Mouse (Mus musculus): ENCODE data around the gene Palmd. TPM values are rescaled to one million over a fixed set of nuclear protein-coding genes. Genes with fewer than 3 reads are reported as not detected.

Gene Palmd
- total RNA-seq (2021), result 10 to 100 TPM; 54.5 to 71.2 TPM

- DNase-seq (ENCODE audit: low spot score), result peak; percentile 51
- intact Hi-C loops (cut with DNase I), result loop anchor here (2.0 to 10.0 kb wide), 5 partner anchors 54 to 164 kb away; partner anchors contain the start of gene Agl
Measured at GRCm38 (mm10) chr3:116968540-116968997, at the start of gene Palmd. Palmd (minus strand) TSS chr3:116968987.

GRCm38 (mm10) chr3:117010182-117010581 lies 41.4 kb upstream of the Palmd start:
- intact Hi-C loops (cut with DNase I), result no loop called here
- no peak for DNase-seq (ENCODE audit: low spot score)

- intact Hi-C loops (cut with DNase I), result no loop called here
Measured at GRCm38 (mm10) chr3:117007340-117007739, 38.6 kb upstream of the Palmd start.

GRCm38 (mm10) chr3:117006636-117007035 lies 37.8 kb upstream of the Palmd start:
- intact Hi-C loops (cut with DNase I), result no loop called here
- DNase-seq (ENCODE audit: low spot score), result no peak

More at GRCm38 (mm10) chr3:117007340-117007739, 38.6 kb upstream of the Palmd start:
- no peak for DNase-seq (ENCODE audit: low spot score)

- intact Hi-C loops (cut with DNase I), result no loop called here
- DNase-seq (ENCODE audit: low spot score), result no peak
Measured at GRCm38 (mm10) chr3:117003379-117003778, 34.6 kb upstream of the Palmd start.

GRCm38 (mm10) chr3:117001686-117002485 lies 33.1 kb upstream of the Palmd start:
- DNase-seq (ENCODE audit: low spot score), result no peak
- intact Hi-C loops (cut with DNase I), result no loop called here

GRCm38 (mm10) chr3:116993011-116993410 lies 24.2 kb upstream of the Palmd start:
- intact Hi-C loops (cut with DNase I), result no loop called here
- no peak for DNase-seq (ENCODE audit: low spot score)

- intact Hi-C loops (cut with DNase I), result no loop called here
- DNase-seq (ENCODE audit: low spot score), result no peak
Measured at GRCm38 (mm10) chr3:116991180-116991579, 22.4 kb upstream of the Palmd start.

GRCm38 (mm10) chr3:116988221-116988620 lies 19.4 kb upstream of the Palmd start:
- intact Hi-C loops (cut with DNase I), result loop anchor here (5.0 kb wide), 1 partner anchor 79 kb away; no protein-coding TSS in a partner anchor
- no peak for DNase-seq (ENCODE audit: low spot score)

GRCm38 (mm10) chr3:116986451-116986850 lies 17.7 kb upstream of the Palmd start:
- DNase-seq (ENCODE audit: low spot score), result no peak
- intact Hi-C loops (cut with DNase I), result loop anchor here (5.0 kb wide), 1 partner anchor 81 kb away; no protein-coding TSS in a partner anchor

GRCm38 (mm10) chr3:116985741-116986140 lies 17.0 kb upstream of the Palmd start:
- no peak for DNase-seq (ENCODE audit: low spot score)
- intact Hi-C loops (cut with DNase I), result loop anchor here (5.0 kb wide), 1 partner anchor 82 kb away; no protein-coding TSS in a partner anchor

GRCm38 (mm10) chr3:116985042-116985455 lies 16.3 kb upstream of the Palmd start:
- intact Hi-C loops (cut with DNase I), result loop anchor here (5.0 kb wide), 1 partner anchor 82 kb away; no protein-coding TSS in a partner anchor

GRCm38 (mm10) chr3:116981811-116982575 lies 13.2 kb upstream of the Palmd start:
- intact Hi-C loops (cut with DNase I), result loop anchor here (5.0 kb wide), 1 partner anchor 40 kb away; no protein-coding TSS in a partner anchor
- no peak for DNase-seq (ENCODE audit: low spot score)

More at GRCm38 (mm10) chr3:116985042-116985455, 16.3 kb upstream of the Palmd start:
- no peak for DNase-seq (ENCODE audit: low spot score)

GRCm38 (mm10) chr3:116969786-116970185 lies 999 bp upstream of the Palmd start:
- intact Hi-C loops (cut with DNase I), result loop anchor here (2.0 to 10.0 kb wide), 5 partner anchors 53 to 165 kb away; partner anchors contain the start of gene Agl
- no peak for DNase-seq (ENCODE audit: low spot score)

GRCm38 (mm10) chr3:116969003-116969402 lies 216 bp upstream of the Palmd start:
- intact Hi-C loops (cut with DNase I), result loop anchor here (2.0 to 10.0 kb wide), 5 partner anchors 53 to 164 kb away; partner anchors contain the start of gene Agl
- DNase-seq (ENCODE audit: low spot score), result no peak

GRCm38 (mm10) chr3:116967967-116968366 lies 820 bp downstream of the Palmd start, which contains the start of gene 4930455H04Rik:
4930455H04Rik (plus strand) TSS chr3:116968267.
- intact Hi-C loops (cut with DNase I), result loop anchor here (2.0 to 10.0 kb wide), 6 partner anchors 15 to 163 kb away; partner anchors contain the start of gene Agl

GRCm38 (mm10) chr3:116967436-116967835 lies 1.4 kb downstream of the Palmd start:
- no peak for DNase-seq (ENCODE audit: low spot score)
- intact Hi-C loops (cut with DNase I), result loop anchor here (2.0 to 10.0 kb wide), 5 partner anchors 15 to 163 kb away; partner anchors contain the start of gene Agl

More at GRCm38 (mm10) chr3:116967967-116968366, 820 bp downstream of the Palmd start, which contains the start of gene 4930455H04Rik:
- no peak for DNase-seq (ENCODE audit: low spot score)

- DNase-seq (ENCODE audit: low spot score), result no peak
- intact Hi-C loops (cut with DNase I), result loop anchor here (2.0 to 10.0 kb wide), 5 partner anchors 14 to 162 kb away; partner anchors contain the start of gene Agl
Measured at GRCm38 (mm10) chr3:116966800-116967199, 2.0 kb downstream of the Palmd start.

- intact Hi-C loops (cut with DNase I), result loop anchor here (2.0 to 10.0 kb wide), 5 partner anchors 13 to 161 kb away; partner anchors contain the start of gene Agl
- peak; percentile 41 for DNase-seq (ENCODE audit: low spot score)
Measured at GRCm38 (mm10) chr3:116966225-116966624, 2.6 kb downstream of the Palmd start.
